ENCODE assay signal across 11 mouse cellular contexts in genomic region chr13:10538927-10539326, GRCm38 (mm10).
DNase-seq lines count a peak whose midpoint lies in the region; ATAC-seq lines count a peak whose summit lies in the region.
"Had no signal": no experiment of that assay in that cellular context is flagged by ENCODE, and none has a peak within 500 bp of the region (broad histone marks: within the 10 kb centered on the region; RNA-seq: fewer than 3 reads in every experiment).

No protein-coding gene starts in this region.

- no peaks in the 10 kb centered on the region for H3K36me3 ChIP-seq in kidney, embryonic 14.5 days (ENCODE audit: control insufficient read depth, insufficient read depth, low read length)
- H3K36me3 ChIP-seq: hindbrain, embryonic 15.5 days; midbrain, embryonic 12.5 days had no signal

- no peaks in the 10 kb centered on the region for H3K27me3 ChIP-seq in kidney, embryonic 14.5 days (ENCODE audit: control insufficient read depth, insufficient read depth, low read length)
- H3K27me3 ChIP-seq: hindbrain, embryonic 15.5 days; midbrain, embryonic 12.5 days had no signal

- H3K4me1 ChIP-seq in kidney, embryonic 14.5 days (ENCODE audit: control insufficient read depth, insufficient read depth, low read length) = no peaks in the 10 kb centered on the region
- H3K4me1 ChIP-seq: hindbrain, embryonic 15.5 days; midbrain, embryonic 12.5 days had no signal

- no peak overlapping the region for H3K4me3 ChIP-seq in kidney, embryonic 14.5 days (ENCODE audit: low read length)
- H3K4me3 ChIP-seq: hindbrain, embryonic 15.5 days; midbrain, embryonic 12.5 days had no signal

- H3K9ac ChIP-seq in kidney, embryonic 14.5 days (ENCODE audit: low read depth, low read length) = no peak overlapping the region
- H3K9ac ChIP-seq: hindbrain, embryonic 15.5 days; midbrain, embryonic 12.5 days had no signal

- no peak overlapping the region for H3K4me2 ChIP-seq in kidney, embryonic 14.5 days (replicated peaks; ENCODE audit: low read depth, low read length)
- H3K4me2 ChIP-seq: hindbrain, embryonic 15.5 days; midbrain, embryonic 12.5 days had no signal

- no peak overlapping the region for H3K27ac ChIP-seq in kidney, embryonic 14.5 days (ENCODE audit: low read depth, low read length)
- H3K27ac ChIP-seq: hindbrain, embryonic 15.5 days; midbrain, embryonic 12.5 days had no signal

- DNase-seq in kidney, adult 11 months = peak; percentile 2
- peak; percentile 5 for DNase-seq in thymus, postnatal 14 days
- DNase-seq in thymus, adult 18-20 months = no peak
- peak; percentile 22 for DNase-seq in embryo, embryonic 10.5 days (ENCODE audit: low spot score)
- no peak for DNase-seq in T-cell, adult 2 months (ENCODE audit: low spot score)
- no peak for DNase-seq in cerebellum, adult 8-10 months
- DNase-seq: cerebellum, postnatal 25 days had no signal

- ATAC-seq in kidney, embryonic 14.5 days (ENCODE audit: low FRiP score, low TSS enrichment) = no peak
- ATAC-seq: forebrain, embryonic 16.5 days had no signal

- H3K9me3 ChIP-seq in kidney, embryonic 14.5 days (ENCODE audit: control insufficient read depth, low read length) = no peaks in the 10 kb centered on the region
- H3K9me3 ChIP-seq: hindbrain, embryonic 15.5 days; midbrain, embryonic 12.5 days had no signal

- whole genome bisulfite sequencing in kidney, embryonic 14.5 days = 82% methylated on average over 4 of the region's 4 CpGs

Comparison
In these comparisons a context has a peak if more than half of its experiments do, and no peak if none do; other contexts are left out.
1. DNase-seq: peak in kidney, adult 11 months (single experiment), thymus, postnatal 14 days (single experiment) and embryo, embryonic 10.5 days (single experiment); none in thymus, adult 18-20 months (0 of 2), T-cell, adult 2 months (single experiment) and cerebellum, adult 8-10 months (single experiment).